Mouse (Mus musculus) neural tube, embryonic 10.5 days (tissue): ENCODE measurements around the gene Dido1.

Experiments
- DNase-seq: peaks from one replicate; pipeline ENCODE4 v3.0.0-alpha.2; 2017; ENCODE audit warnings: low spot score; ENCODE audit errors: extremely low spot score

Dido1 gene

DNA sequence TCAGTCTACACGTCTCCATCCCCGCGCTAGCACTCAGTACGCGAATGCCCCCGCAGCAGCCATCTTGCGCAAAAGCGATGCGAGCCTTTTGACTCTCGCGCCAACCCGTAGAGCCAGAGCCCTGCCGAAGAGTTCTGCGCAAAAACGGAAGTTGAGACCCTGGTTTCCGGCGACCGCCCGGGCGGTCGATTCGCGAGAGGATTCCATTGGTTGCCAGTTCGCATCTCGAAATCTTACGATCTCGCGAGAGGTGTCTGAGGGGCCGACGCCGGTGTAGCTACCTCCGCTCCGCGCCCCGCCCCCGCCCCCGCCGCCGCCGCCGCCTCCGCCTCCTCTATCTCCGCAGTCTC, at the start of gene Dido1, which contains the start of gene Gid8:
Dido1 (minus strand) TSS at position 77 of the 350 bp plus-strand sequence.
Gid8 (plus strand) TSS at position 195 of the 350 bp plus-strand sequence.
- DNase-seq: peak; percentile 97

DNA sequence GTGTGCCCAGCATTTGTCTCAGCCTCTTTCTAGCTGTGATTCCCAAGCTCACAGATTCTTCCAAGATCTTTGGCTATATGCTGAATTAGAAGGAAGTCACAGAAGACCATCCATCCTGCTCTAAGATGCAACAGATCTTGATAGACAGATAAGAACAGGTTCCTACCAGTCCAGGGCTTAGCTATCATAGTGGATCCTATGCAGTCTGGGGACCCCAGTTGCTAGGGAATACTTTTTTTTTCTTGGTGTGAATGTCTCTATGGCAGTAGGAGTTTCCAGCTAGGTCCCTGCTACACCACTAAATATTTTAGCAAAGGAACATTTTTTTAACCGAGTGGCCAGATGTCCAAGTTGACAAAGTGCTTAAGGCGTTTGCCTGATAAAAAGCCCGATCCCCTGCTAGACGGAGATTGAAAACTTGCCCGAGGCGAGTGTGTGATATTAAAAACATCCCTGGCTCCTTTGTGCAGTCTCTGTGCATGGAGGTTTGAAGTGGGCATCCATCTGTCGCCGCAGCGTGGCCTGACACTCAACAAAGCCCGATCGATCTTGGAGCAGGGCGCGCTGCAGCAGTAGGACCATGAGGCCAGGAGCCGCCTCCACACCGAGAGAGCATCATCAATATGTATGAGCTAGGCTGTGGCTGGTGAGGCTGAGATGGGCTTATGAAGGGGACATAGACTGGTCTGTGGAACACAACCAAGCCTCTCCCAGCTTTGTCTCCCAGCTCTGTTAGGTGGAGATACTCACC, 48.9 kb upstream of the Dido1 start:
- DNase-seq: peak; percentile 35

GRCm38 (mm10) chr2:180756786-180757185, 47.0 kb upstream of the Dido1 start:
- DNase-seq: no peak

- peak; percentile 74 for DNase-seq
Measured at GRCm38 (mm10) chr2:180755896-180756295, 46.1 kb upstream of the Dido1 start.

DNA sequence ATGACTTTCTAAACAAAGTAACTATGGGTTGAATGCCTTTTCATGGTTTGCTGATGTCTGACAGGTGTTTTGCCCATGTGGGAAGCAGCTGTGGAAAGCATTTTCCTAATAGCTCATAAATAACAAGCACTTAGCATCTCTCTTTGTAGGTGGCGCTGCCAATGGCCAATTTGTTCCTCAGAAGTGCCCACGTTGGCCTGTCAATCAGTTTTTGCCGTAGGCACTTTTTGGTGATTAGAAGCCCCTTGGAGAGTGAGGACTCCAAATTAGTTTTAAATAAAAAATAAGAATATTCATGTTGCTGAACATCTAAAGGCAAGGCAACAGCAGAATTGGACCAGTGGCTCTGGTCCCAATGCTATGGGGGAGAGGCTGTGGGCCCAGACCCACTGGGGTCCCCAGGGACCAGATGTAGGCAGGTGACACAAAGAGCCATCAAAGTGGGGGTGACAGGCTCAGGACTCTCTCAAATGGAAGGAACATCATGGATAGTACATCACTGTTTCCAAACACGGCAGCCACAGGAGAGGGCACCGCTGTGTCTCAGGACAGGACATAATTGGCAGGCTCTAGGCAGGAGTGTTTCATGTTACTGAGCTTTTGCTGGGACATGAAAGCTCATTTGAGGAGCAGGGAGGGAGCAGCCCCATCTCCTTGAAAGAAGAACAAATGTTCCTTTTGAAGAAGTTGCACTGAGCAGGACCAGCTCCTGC, 45.3 kb upstream of the Dido1 start:
- DNase-seq: no peak

DNA sequence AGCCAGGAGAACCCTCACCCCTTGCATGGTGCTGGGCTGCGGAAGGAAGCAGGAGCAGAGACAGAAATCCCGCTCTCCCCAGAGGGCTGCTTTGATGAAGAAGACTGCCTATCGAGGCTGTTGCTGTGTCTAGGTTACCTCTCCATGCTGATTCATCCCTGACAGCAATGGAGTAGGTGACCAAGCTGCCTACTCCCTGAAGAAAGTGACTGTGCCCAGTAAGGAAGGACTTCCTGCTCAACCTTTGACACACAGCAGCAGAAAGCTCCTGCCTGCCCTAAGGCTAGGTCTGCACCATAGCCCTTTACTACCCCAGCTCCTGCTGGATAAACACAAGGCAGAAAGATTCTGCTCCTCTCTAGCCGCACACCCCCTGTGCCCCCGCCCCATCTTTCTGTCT, 39.1 kb upstream of the Dido1 start:
- DNase-seq: no peak

- DNase-seq: no peak
Measured at GRCm38 (mm10) chr2:180746569-180747192, 36.9 kb upstream of the Dido1 start.

GRCm38 (mm10) chr2:180745248-180745927, 35.6 kb upstream of the Dido1 start:
- DNase-seq: peak; percentile 85

DNA sequence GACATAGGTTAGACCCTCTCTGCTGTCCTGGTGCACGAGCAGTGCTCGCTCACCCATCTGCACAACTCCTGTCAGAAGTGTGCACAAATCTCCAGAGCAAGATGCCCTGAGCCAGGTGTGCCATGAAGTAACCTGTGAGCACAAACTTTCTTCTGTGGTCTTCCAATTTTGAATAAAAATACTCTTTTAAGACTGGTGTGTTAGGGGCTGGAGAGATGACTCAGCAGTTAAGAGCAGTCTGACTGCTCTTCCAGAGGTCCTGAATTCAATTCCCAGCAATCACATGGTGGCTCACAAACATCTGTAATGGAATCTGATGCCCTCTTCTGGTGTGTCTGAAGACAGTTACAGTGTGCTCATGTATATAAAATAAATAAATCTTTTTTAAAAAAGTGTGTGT, 33.5 kb upstream of the Dido1 start:
- DNase-seq: no peak

- no peak for DNase-seq
Measured at GRCm38 (mm10) chr2:180742820-180743219, 33.0 kb upstream of the Dido1 start.

DNA sequence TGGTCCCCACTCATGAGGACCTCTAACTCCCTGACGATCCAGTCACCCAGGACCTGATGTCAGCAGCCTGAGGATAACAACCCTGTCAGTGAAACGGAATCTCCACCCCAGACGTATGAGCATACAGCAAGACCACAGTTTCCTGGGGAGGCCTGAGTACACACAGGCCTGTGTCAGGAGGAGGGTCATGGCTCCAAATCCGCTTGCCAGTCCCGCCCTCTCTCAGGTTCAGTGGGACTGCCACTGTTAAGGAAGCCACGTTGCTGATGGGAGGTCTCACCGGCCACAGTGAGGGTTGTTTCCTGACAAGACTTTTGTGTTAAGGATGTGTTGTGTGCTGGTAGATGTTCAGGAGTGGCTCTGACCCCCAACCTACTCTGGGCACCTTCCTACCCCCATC, 31.6 kb upstream of the Dido1 start:
- DNase-seq: no peak

GRCm38 (mm10) chr2:180740349-180740748, 30.6 kb upstream of the Dido1 start:
- DNase-seq: no peak

DNA sequence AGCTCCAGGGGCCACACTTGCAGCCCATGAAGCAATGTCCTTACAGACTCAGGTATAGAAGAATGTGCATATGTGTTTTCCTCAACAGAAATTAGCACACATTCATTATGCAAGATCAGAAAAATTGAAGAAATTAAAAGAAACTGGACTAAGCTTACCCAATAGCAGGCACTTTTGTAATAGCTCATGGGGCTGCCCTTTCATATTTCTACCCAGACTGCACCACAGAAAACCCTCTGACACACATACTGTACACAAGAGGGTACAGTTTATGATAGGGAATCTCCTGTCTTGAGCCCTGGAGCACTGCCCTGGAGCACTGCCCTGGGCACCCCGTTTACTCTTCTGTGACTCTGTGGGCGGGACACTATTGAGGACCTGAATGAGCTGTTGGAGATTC, 28.2 kb upstream of the Dido1 start:
- no peak for DNase-seq

DNA sequence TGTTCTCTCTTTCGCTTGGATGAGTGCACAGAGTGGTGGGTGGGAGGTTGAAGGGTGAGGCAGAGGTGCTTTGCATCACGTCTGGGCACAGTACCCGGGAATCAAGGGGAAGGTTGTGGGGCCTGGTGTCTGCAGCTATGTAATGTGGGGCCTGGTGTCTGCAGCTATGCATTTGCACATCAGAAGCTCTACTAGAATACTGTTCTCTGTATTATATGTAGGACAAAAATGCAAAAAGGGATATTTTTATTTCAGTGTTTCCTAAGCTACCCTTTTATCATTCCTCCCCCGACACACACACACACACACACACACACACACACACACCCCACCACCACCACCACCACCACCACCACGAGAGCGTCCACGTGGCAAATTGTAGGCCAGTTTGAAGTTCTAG, 25.4 kb upstream of the Dido1 start:
- DNase-seq: no peak

GRCm38 (mm10) chr2:180731984-180732383, 22.2 kb upstream of the Dido1 start:
- DNase-seq: no peak

DNA sequence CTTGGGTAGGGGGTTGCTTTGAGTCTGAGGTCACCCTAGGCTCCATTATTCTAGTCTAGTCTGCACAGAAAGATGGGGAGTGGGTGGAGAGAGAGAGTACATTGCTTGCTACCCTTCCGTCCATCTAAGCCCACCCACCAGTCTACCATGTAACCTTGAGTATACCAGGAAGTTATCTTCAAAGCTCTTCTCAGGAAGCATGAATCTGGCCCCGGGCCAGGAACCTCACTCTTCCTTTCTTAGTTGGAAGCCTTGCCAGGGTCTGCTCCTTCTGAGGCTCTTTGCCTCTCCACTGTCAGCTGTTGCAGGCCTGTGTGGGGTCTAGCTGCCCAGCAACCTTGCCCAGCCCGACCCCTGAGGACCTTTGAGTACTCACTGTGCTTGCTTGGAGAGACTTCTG, 21.2 kb upstream of the Dido1 start:
- DNase-seq: no peak

DNA sequence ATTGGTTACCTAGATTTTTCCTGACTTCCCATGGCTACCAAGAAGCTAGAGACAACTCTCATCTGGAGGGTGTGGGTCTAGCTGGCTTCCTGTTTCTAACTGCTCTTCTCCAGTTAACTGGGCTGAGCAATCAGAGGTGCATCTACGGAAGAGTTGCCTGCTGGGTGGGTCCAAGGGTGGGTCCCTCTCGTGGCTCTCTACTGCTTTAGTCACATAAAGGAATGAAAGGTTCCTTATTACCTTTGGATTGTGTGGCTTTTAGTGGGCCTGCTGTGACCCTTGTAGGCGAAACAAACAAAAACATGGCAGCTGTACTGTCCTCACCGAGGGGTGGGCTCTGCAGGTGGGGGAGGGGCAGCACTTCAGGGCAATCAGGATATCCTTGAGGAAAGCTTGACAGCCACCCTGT, 17.8 kb upstream of the Dido1 start:
- DNase-seq: no peak

- no peak for DNase-seq
Measured at GRCm38 (mm10) chr2:180726658-180727442, 17.1 kb upstream of the Dido1 start.

- DNase-seq: no peak
Measured at GRCm38 (mm10) chr2:180725856-180726629, 16.2 kb upstream of the Dido1 start.

DNA sequence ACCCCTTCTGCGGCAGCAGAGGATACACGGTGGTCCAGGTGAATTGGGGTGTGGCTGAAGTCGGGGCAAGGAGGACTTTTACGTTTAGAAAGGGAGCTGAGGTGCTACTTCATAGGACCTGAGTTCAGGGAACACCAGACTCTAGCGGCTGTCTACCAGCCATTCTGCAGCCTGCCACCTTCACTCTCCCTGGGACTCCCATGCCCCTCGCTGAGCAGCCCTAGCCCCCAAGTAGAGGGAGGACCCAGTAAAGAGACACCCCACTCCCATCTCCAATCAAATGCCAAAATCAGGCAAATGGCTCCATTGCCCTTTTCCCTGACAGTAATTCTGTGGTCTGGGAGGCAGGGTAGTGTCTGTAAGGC, 15.6 kb upstream of the Dido1 start:
- no peak for DNase-seq
